Mouse (Mus musculus) cerebellum, adult (tissue): ENCODE measurements at regions not wholly inside any gene's neighbourhood (a gene's known extent, or its start where the extent isn't known, plus 50 kb on each side); places are given as distances from the start of the nearest gene placed in this dataset.

Experiments used
- ATAC-seq: cut with Nextera tagmentation; 2 replicates; pipeline ENCODE4 v1.9.2; 2017; ENCODE audit warnings: mild to moderate bottlenecking, moderate library complexity, mixed read lengths; ENCODE audit not compliant: insufficient number of reproducible peaks, low FRiP score, low TSS enrichment

GRCm38 (mm10) chr17:45932611-45933010, 99.6 kb downstream of the Vegfa start:
- no peak for ATAC-seq

DNA sequence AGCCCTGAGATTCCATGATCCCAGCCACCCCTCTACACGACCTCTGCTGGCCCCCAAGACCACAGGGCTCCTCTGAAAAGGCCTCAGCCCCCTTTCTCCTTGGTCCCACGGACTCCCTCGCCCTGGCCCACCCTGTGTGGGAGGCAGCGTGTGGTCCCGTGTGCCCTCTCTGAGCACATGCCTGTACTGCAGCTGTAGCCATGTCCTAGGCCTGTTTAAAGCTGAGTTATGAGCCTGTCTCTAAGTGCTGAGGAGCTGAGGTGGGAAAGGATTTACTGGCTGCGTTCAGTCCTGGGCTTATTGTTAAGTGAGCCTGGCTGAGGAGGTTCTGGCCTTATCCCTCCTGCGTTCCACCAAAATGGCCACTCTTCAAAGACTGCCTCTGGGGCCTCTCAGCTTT, 102.6 kb downstream of the Vegfa start:
- ATAC-seq = no peak

GRCm38 (mm10) chr17:45928903-45929477, 103.2 kb downstream of the Vegfa start:
- ATAC-seq = no peak

DNA sequence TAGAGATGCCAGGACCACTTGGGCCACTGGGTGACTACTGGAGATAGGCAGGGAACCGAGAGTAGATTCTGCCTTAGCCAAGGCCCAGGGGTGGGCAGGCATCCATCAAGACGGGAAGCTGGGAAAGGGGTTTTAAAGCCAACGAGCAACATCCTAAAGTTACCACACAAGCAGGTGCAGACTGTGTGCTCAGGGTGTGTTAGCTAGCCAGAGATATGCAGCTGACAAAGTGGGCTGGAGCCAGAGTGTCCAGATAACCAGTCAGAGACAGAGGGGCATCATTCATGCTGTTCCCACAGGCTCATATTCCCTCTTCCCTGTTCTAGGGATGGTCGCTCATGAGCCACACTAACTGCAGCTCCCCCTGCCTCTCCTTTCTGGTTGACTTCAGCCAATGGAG, 104.2 kb downstream of the Vegfa start:
- no peak for ATAC-seq

- no peak for ATAC-seq
Measured at GRCm38 (mm10) chr17:45925845-45926244, 106.3 kb downstream of the Vegfa start.

DNA sequence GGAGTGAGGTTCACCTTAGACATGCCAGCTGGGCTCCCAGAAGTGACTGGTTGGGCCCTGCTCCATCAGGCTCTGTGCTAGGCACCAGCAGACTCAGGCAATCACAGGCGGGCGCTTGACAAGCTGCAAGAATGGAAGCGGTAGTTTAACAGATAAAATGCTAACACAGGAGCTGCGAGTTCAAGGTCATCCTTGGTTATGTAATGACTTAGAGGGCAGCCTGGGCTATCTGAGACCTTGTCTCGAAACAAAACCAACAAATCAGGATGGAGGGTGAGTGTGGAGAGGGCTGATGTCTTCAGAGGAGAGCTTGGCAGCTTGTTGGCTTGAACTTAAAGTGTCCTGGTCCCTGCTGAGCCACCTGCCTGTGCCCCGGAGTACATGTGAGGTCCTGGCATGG, 107.6 kb downstream of the Vegfa start:
- no peak for ATAC-seq

GRCm38 (mm10) chr17:45923217-45923730, 108.9 kb downstream of the Vegfa start:
- ATAC-seq = no peak

DNA sequence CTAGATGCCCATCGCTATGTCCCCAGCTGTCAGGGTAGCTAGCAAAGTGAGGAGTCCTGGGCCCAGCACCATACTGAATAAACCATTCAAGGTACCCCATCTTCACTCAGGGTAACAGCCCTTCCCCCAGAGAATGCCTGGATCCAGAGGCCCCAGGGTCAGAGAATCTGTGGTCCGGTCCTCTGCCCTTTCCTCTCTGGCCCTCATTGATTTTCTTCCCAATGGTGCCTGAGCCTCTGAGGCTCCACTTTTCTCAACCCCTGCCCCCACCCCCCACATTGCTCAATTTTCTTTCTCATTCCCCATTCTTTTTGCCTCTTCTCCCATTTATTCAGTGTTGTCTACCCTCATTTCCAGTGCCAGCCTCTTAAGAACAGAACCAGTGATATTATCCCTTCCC, 114.5 kb downstream of the Vegfa start:
- no peak for ATAC-seq

- no peak for ATAC-seq
Measured at GRCm38 (mm10) chr17:45916937-45917336, 115.2 kb downstream of the Vegfa start.

DNA sequence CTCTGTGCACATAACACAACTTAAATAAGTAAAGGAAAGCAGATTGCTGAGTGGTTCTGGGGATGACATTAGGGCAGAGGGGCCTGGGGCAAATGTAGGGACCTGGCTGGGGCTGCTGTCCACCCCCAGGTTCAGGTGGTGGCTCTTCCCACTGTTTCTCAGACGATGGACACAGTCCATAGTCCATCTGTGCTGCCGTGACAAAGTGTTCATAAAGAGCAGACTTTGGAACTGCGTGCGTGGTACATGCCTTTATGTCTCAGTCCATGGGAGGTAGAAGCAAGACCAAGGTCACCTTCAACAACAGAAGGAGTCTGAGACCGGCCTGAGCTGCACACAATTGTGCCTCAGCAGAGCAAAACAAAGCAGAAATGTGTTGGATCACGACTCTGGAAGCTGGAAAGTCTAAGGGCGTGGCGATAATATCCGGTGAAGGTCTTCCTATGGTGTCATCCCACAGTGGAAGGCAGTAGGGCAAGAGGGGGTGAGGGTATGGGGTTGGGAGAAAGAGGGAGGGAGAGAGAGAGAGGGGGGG, 117.4 kb downstream of the Vegfa start:
- no peak for ATAC-seq

GRCm38 (mm10) chr17:45914237-45914636, 117.9 kb downstream of the Vegfa start:
- ATAC-seq = peak; percentile 58; the same call in 1 of the 2 replicates

GRCm38 (mm10) chr17:45913671-45914070, 118.5 kb downstream of the Vegfa start:
- no peak for ATAC-seq

GRCm38 (mm10) chr17:45912165-45912564, 120.0 kb downstream of the Vegfa start:
- ATAC-seq = no peak

DNA sequence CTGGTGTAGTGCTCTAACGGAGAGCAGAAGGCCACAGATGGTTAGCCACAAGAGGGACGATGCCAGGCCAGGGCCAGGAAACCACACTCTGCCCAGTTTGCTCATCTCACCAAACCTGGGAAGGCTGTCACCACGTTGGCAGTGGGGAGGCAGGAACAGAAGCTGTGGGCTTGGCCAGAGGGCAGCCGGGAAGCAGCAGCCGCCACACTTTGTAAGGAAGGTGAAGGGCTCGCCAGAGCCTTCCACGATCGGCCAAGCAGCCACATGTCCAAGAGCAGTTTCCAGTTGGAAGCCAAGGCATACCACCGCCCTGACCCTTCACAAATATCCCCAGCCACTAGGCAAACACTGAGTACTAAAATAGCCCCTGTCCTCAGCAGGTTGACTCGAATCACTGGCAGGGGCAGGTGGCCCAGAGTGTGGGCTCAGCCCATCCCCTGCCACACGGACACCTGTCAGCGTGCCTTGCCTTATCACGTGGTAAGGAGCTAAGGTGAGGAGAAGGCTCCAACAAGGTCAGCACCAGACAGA, 120.9 kb downstream of the Vegfa start:
- peak; percentile 67 for ATAC-seq

- no peak for ATAC-seq
Measured at GRCm38 (mm10) chr17:45910245-45910644, 121.9 kb downstream of the Vegfa start.

DNA sequence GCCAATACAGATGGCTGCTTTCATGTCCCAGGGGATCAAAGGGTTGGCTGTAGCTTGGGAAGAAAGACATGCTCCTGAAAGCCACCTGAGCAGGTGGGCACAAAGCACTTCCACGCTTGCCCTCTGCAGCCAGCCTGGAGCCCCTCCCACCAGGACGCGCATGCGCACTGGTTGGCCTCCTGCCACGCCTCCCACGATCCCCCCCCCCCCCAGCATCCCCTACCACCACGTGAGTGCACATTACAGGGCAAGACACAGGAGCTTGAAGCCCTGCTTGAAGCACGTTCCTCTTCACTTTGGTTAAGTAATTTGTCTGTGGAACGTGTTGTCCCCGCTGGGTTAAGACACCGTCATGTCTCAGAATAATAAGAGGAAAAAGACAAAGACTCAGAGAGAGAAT, 124.6 kb downstream of the Vegfa start:
- ATAC-seq = no peak

GRCm38 (mm10) chr17:45905596-45905995, 126.6 kb downstream of the Vegfa start:
- ATAC-seq = no peak

DNA sequence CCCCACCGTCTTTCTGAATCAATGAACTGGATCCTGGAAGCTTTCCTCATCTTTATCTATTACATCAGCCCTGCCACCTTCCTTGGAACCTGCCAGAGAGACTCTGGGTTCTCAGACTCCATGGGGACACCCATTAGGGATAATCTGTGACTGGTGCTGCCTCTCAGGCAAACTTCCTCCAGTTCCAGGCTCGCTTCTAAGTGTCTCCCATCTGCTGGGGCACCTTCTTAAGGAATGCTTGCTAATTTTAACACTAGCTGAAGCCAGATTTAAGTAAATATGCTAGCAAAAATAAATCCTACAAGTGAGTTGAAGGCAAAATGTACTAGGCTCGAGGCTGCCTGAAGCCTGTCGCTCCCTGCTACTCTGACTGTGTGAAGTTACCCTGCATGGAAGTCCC, 127.9 kb downstream of the Vegfa start:
- ATAC-seq = no peak

- no peak for ATAC-seq
Measured at GRCm38 (mm10) chr17:45903294-45903693, 128.9 kb downstream of the Vegfa start.

GRCm38 (mm10) chr17:45902668-45903067, 129.5 kb downstream of the Vegfa start:
- no peak for ATAC-seq

DNA sequence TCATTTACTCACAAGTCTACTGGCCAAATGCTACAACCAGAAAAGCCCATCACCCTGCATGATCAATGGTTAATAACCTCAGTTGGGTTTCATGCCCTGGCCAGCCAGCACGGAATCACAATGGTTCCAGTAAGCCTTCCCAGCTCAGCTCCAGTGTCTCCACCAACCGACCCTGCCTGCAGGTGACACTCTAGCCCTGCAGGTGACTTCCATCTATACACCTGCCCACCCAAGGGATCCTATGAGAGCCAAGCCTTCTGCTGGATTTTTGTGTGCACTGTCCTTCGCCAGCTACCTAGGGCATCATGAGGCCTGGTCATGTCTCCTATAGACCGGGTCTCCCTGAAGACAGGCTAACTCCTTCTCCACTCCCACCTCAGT, 135.3 kb downstream of the Vegfa start:
- ATAC-seq = no peak
